Mouse (Mus musculus): ENCODE data around the gene Tbc1d21.
A peak's percentile ranks its signal among the peaks of the same experiment; 100 is the strongest.

Tbc1d21 gene

DNA sequence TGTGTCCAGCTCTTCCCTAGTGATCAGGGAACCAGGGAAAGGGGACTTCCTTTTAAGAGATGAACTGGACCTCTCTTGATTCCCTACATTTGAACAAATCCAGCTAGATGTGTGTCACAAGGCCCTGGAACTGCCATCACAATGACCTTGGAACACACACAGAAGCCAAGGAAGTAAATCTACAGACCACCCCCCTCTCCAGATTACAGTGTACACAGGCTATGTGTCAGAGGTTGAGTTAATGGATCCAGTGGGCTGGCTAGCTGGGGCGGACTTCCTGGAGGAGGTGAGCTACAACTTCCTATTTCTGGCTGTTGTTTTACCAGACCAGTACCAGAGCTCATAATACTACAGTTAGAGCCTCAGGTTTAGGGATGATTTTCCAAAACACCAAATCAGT lies at the start of gene Tbc1d21:
TSS of gene Tbc1d21 (minus strand) at position 101 of the 400 bp plus-strand sequence.
- DNase-seq (ENCODE audit: low read depth, low spot score), result no peak

DNA sequence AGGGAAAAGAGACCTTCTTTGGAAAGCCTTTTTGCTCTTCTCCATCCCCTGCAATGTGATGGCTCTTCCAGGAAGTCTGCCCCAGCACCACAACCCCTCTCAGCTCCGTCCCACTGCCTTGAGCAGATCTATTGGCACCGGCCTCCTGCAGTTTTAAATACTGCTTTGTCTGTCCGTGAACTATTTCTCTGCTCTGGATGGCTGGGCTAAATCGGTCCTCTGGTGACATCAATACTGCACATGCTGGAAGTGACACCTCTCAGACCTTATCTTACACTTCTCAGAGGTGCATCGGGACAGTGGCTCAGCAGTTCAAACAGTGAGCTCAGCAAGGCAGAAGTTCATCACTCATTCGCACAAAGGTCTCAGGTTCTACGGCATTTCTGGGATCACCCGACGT lies 41.3 kb upstream of the Tbc1d21 start:
- no peak for DNase-seq (ENCODE audit: low read depth, low spot score)

- no peak for DNase-seq (ENCODE audit: low read depth, low spot score)
These were observed 39.9 kb upstream of the Tbc1d21 start for GRCm38 (mm10) chr9:58410057-58410735.

DNA sequence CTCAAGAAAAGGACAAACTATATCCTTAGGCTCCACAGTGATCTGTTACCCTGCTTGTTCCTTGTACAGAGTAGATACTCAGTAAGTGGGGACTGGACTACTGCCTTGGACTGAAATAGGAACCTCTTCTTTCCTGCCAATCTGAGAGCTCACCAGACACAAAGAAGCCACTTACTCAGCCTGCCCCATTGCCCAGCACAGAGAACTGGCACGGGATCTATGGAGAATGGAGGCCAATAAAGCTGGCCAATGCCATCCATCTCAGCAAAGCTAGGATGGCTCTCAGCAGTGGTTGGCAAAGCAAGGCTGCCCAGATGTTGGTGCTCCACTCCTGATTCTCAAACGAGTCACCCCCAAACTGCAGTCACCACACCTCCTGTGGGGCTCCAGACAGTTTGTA lies 39.0 kb upstream of the Tbc1d21 start:
- DNase-seq (ENCODE audit: low read depth, low spot score), result no peak

GRCm38 (mm10) chr9:58404412-58404811 lies 34.2 kb upstream of the Tbc1d21 start:
- DNase-seq (ENCODE audit: low read depth, low spot score), result no peak

- DNase-seq (ENCODE audit: low read depth, low spot score), result no peak
These were observed 31.3 kb upstream of the Tbc1d21 start for GRCm38 (mm10) chr9:58401371-58402082.

GRCm38 (mm10) chr9:58399609-58400008 lies 29.4 kb upstream of the Tbc1d21 start:
- no peak for DNase-seq (ENCODE audit: low read depth, low spot score)

- DNase-seq (ENCODE audit: low read depth, low spot score), result no peak
These were observed 24.4 kb upstream of the Tbc1d21 start for GRCm38 (mm10) chr9:58394605-58395004.

DNA sequence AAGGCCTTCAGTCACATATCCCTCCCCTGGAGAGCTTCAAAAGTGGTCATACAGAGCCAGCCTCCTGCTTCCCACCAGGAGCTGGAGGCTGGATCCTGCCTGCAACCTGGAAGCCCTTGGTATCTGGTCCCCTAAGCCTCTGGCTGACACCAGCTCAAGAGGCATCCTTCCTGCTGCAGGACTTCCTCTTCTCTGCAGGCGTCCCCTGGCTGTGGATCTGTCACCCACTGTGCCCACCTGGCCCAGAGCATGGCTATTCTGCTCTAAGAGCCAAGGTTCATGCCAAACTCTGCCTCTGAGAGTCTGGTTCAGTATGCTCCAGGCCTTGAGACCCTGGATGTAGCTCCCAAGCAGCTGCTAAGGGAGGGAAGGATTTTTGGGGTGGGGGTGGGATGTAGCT lies 23.6 kb upstream of the Tbc1d21 start:
- DNase-seq (ENCODE audit: low read depth, low spot score), result no peak

DNA sequence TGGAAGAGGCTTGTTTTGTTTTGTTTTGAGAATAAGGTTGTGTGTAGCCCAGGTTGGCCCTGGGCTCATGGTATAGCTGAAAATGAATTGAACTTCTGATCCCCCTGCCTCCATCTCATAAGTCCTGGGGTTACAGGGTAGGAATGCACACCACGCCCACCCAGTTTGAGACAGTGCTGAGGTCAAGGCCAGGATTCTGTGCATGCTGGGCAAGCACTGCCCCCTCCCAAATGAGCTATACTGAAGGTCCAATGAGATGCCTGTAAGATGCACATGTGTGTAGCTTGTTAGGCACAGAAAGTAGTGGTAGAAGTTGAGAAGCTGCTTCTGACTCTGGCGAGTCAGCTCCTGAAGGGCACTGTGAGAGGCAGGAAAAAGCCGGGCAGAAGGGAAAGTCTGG lies 18.1 kb upstream of the Tbc1d21 start:
- DNase-seq (ENCODE audit: low read depth, low spot score), result no peak

DNA sequence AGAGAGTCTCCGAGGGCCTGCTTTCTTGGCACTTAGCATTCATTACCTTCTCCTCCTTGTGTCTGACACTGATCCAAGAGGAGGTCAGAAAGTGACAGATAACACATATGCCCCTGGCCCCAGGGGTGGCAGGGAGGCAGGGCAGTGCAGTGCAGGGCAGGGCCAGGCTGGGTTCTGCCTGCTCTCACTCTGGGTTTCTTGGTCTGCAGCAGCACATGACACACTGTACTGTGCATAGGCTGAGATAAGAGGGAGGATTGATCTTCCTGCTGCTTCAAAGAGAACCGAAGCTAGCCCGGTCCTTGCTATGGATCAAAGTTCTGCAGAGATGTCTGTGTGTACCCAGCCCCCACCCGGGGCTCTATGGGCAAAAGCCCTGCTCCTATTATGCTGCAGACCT lies 8.6 kb upstream of the Tbc1d21 start:
- no peak for DNase-seq (ENCODE audit: low read depth, low spot score)

GRCm38 (mm10) chr9:58373912-58374431 lies 3.7 kb upstream of the Tbc1d21 start:
- no peak for DNase-seq (ENCODE audit: low read depth, low spot score)

- DNase-seq (ENCODE audit: low read depth, low spot score), result no peak
These were observed 1.7 kb upstream of the Tbc1d21 start for GRCm38 (mm10) chr9:58371914-58372313.

DNA sequence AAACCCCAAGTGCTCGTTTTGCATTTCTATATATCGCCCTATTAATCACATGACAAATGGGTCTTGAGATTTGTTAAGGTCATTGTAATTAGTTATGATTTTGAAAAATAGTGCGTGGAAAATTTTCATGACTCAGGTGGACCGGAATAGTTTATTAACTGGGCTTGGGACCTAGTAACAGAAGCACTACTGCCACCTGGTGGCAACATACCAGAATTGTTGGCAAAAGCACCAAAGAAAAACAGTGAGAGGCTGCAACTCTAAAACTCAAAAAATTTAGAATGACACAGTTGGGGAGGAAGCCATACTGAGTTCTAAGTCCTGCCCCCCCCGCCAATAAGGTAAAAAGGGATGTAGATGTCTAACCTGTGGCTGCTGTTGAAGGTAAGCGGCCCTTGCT lies 611 bp downstream of the Tbc1d21 start:
- DNase-seq (ENCODE audit: low read depth, low spot score), result peak; percentile 70

DNA sequence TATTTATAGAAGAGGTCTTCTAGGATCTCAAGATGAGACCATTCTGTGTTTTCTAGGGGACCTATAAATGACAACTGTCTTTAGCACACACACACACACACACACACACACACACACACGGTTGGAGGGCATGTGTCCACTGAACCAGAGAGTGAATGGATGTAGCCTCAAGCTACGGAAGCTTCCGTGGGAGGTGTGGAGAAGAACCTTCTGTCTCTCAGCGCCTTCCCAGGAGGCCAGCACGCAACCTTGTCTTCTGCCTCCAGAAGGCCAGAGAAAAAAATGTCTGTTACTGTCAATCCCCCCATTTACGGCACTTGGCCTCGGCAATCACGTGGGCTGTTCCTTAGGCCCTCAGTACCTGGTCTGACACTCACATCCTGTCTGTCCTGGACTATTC lies 5.9 kb downstream of the Tbc1d21 start:
- DNase-seq (ENCODE audit: low read depth, low spot score), result no peak

DNA sequence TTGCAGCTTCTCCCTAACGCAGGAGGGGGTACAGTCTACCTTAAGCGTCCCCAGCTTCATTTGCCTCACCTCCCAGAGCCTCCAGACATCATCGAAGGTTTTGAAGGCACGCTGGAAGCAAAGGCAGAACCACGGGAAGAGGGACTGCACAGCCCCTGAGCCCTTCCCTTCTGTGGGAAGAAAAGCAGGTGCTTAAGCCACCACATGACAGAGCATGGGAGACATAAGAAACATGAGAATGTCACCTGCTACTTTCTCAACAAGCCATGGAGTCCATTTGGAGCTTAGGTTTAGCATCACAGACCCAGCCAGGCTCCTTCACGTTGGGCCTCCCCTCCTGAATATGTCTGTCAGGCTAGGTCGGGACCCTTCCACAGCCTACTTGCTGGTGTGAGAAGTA lies 8.3 kb downstream of the Tbc1d21 start:
- DNase-seq (ENCODE audit: low read depth, low spot score), result no peak

GRCm38 (mm10) chr9:58361373-58361772 lies 8.9 kb downstream of the Tbc1d21 start:
- DNase-seq (ENCODE audit: low read depth, low spot score), result no peak

- DNase-seq (ENCODE audit: low read depth, low spot score), result no peak
These were observed 14.8 kb downstream of the Tbc1d21 start for GRCm38 (mm10) chr9:58355262-58356050.

GRCm38 (mm10) chr9:58354701-58355100 lies 15.6 kb downstream of the Tbc1d21 start:
- DNase-seq (ENCODE audit: low read depth, low spot score), result no peak

DNA sequence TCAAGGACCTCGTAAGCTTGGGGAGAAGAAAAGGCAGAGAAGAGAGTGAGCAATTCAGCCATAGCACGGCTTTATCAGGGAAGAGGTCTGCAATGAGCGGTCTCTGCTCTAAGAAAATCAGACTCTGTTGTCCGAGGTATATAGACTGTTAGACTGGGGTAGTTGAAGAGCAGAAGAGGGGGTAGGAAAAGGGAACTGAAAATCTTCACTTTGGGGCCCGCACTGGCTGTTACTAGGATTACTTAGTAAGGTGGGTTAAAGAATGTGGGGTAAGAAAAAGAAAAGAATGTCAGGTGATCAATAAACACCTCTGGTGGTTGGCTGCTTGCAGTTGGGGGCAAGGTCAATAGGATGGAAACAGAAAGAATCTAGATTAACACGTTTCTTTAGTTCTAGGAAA lies 17.0 kb downstream of the Tbc1d21 start:
- no peak for DNase-seq (ENCODE audit: low read depth, low spot score)

GRCm38 (mm10) chr9:58347795-58348194 lies 22.5 kb downstream of the Tbc1d21 start:
- no peak for DNase-seq (ENCODE audit: low read depth, low spot score)

GRCm38 (mm10) chr9:58346498-58346897 lies 23.8 kb downstream of the Tbc1d21 start:
- no peak for DNase-seq (ENCODE audit: low read depth, low spot score)

All from ZHBTc4 (cell line).